In genomic region chr13:37798811-37799210, GRCm38 (mm10) we compare ENCODE assay signal across 16 mouse cellular contexts.
"Had no signal": no experiment of that assay in that cellular context is flagged by ENCODE, and none has a peak within 500 bp of the region (broad histone marks: within the 10 kb centered on the region; RNA-seq: fewer than 3 reads in every experiment).

No protein-coding gene starts in this region.

- H3K4me2 ChIP-seq: neural tube, embryonic 12.5 days; neural tube, embryonic 13.5 days; neural tube, embryonic 15.5 days; stomach, embryonic 15.5 days had no signal

- H3K9ac ChIP-seq: neural tube, embryonic 12.5 days; neural tube, embryonic 13.5 days; neural tube, embryonic 15.5 days; stomach, embryonic 15.5 days had no signal

- H3K27me3 ChIP-seq: neural tube, embryonic 12.5 days; neural tube, embryonic 13.5 days; neural tube, embryonic 15.5 days; stomach, embryonic 15.5 days had no signal

- H3K36me3 ChIP-seq: neural tube, embryonic 12.5 days; neural tube, embryonic 13.5 days; neural tube, embryonic 15.5 days; stomach, embryonic 15.5 days had no signal

- H3K4me3 ChIP-seq: neural tube, embryonic 12.5 days; neural tube, embryonic 13.5 days; neural tube, embryonic 15.5 days; stomach, embryonic 15.5 days had no signal

- H3K27ac ChIP-seq: neural tube, embryonic 12.5 days; neural tube, embryonic 13.5 days; neural tube, embryonic 15.5 days; stomach, embryonic 15.5 days; stomach, postnatal 0 days had no signal

- H3K9me3 ChIP-seq: neural tube, embryonic 12.5 days; neural tube, embryonic 13.5 days; neural tube, embryonic 15.5 days; stomach, embryonic 15.5 days had no signal

- H3K4me1 ChIP-seq: neural tube, embryonic 12.5 days had no signal

- DNase-seq: retina, postnatal 1 day; right cerebral cortex, adult 18-20 months; right cerebral cortex, postnatal 14 days; right cerebral cortex, postnatal 25 days; right cerebral cortex, postnatal 4 days; spleen, adult 18-20 months; thymus, adult 18-20 months; thymus, adult 2 months; thymus, postnatal 14 days; thymus, postnatal 25 days; thymus, postnatal 36 days had no signal
